Mouse (Mus musculus) C2C12 (cell line): ENCODE measurements at regions not wholly inside any gene's neighbourhood (a gene's known extent, or its start where the extent isn't known, plus 50 kb on each side); places are given as distances from the start of the nearest gene placed in this dataset.

ENCODE experiments used
- CEBPB ChIP-seq: IDR thresholded peaks from one replicate; pipeline ENCODE4 v1.6.1; 2011; ENCODE audit warnings: low read depth, mild to moderate bottlenecking, control low read depth, moderate library complexity
- CTCF ChIP-seq: IDR thresholded peaks from one replicate; pipeline ENCODE4 v1.5.1; 2011; ENCODE audit not compliant: control insufficient read depth, insufficient read depth, insufficient read length
- FOSL1 ChIP-seq: IDR thresholded peaks from one replicate; pipeline ENCODE4 v1.8.0; 2011; ENCODE audit warnings: mild to moderate bottlenecking, low read length; ENCODE audit not compliant: poor library complexity, insufficient read depth, severe bottlenecking
- MAX ChIP-seq: IDR thresholded peaks from one replicate; pipeline ENCODE4 v1.6.1; 2011; ENCODE audit warnings: mild to moderate bottlenecking, control low read depth
- MYOD1 ChIP-seq: IDR thresholded peaks from one replicate; pipeline ENCODE4 v1.6.1; 2011; ENCODE audit warnings: low read depth; ENCODE audit not compliant: control insufficient read depth, insufficient read length
- MYOG ChIP-seq: IDR thresholded peaks from one replicate; pipeline ENCODE4 v1.6.1; 2011; ENCODE audit not compliant: control insufficient read depth, insufficient read length; ENCODE audit errors: extremely low read depth
- USF1 ChIP-seq: IDR thresholded peaks from one replicate; pipeline ENCODE4 v1.6.1; 2011; ENCODE audit warnings: low read depth, mild to moderate bottlenecking, control low read depth, moderate library complexity

DNA sequence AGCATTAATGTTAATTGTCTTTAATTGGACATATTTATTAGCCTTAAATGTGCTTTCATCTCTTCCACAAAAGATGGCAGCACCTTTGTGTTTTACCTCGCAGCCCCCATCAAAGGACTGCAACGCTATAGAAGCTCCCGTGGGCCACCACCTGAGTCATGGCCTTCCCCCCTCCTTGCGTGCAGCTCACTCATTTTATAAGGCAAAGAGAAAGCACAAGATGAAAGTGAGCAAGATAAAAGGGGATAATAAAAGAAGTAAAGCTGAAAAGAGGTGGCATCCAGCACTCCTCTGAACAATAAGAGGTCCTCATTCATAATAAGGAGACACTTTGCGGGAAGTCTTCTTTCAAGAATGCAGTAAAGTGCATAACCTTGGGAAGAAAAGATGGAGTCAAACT, 403.9 kb downstream of the Cenpc1 start:
- TF ChIP-seq MYOD1 (no peak), CTCF (no peak), MYOG (no peak), CEBPB (no peak), USF1 (no peak), MAX (no peak), FOSL1 (no peak)
